Mouse (Mus musculus) embryonic facial prominence, embryonic 12.5 days (tissue): Measurements from ENCODE around the gene Fbxo31. TPM values are rescaled to one million over a fixed set of nuclear protein-coding genes. Genes with fewer than 3 reads are reported as not detected.
A peak's percentile ranks its signal among the peaks of the same experiment; 100 is the strongest.

ENCODE experiments used
- ATAC-seq: fragments of 200-750 bp; cut with Nextera tagmentation; 2 replicates; pipeline ENCODE4 v1.8.0; 2017; ENCODE audit not compliant: insufficient number of reproducible peaks, insufficient read depth, low FRiP score, low TSS enrichment
- H3K27ac ChIP-seq: fragments of 300-500 bp; sonication (generic); 2 replicates; pipeline ENCODE4 v1.5.1; 2016; ENCODE audit warnings: mild to moderate bottlenecking
- H3K27me3 ChIP-seq: fragments of 300-500 bp; sonication (generic); 2 replicates; pipeline ENCODE4 v1.6.1; 2016; ENCODE audit warnings: mild to moderate bottlenecking, moderate library complexity
- H3K36me3 ChIP-seq: fragments of 300-500 bp; sonication (generic); 2 replicates; pipeline ENCODE4 v1.6.1; 2016; ENCODE audit warnings: mild to moderate bottlenecking
- H3K4me1 ChIP-seq: fragments of 300-500 bp; sonication (generic); 2 replicates; pipeline ENCODE4 v1.6.1; 2016
- H3K4me2 ChIP-seq: fragments of 300-500 bp; sonication (generic); replicated peaks from 2 replicates; pipeline ENCODE4 v1.6.1; 2016; ENCODE audit warnings: mild to moderate bottlenecking, moderate library complexity
- H3K4me3 ChIP-seq: fragments of 300-500 bp; sonication (generic); 2 replicates; pipeline ENCODE4 v1.5.1; 2016; ENCODE audit warnings: mild to moderate bottlenecking
- H3K9ac ChIP-seq: fragments of 300-500 bp; sonication (generic); 2 replicates; pipeline ENCODE4 v1.6.1; 2016; ENCODE audit warnings: mild to moderate bottlenecking, moderate library complexity
- H3K9me3 ChIP-seq: fragments of 300-500 bp; sonication (generic); 2 replicates; pipeline ENCODE4 v1.6.1; 2016; ENCODE audit warnings: mild to moderate bottlenecking, moderate library complexity
- WGBS: fragments of 180-500 bp; shearing (Covaris S2); methylation state at CpG from one replicate; pipeline ENCODE4 v1.1.7; 2016; 5-methylcytosine and 5-hydroxymethylcytosine counted together
- polyA plus RNA-seq: library from polyadenylated mRNA; unstranded; fragments of >200 nt; fragmentation: Nextera tagmentation; extraction: Ambion mirVana; gene quantifications from 2 replicates; pipeline ENCODE4 v1.2.1, GENCODE M21; 2016

Gene Fbxo31
- polyA plus RNA-seq = 23.9 and 26.7 TPM in 2 replicates

DNA sequence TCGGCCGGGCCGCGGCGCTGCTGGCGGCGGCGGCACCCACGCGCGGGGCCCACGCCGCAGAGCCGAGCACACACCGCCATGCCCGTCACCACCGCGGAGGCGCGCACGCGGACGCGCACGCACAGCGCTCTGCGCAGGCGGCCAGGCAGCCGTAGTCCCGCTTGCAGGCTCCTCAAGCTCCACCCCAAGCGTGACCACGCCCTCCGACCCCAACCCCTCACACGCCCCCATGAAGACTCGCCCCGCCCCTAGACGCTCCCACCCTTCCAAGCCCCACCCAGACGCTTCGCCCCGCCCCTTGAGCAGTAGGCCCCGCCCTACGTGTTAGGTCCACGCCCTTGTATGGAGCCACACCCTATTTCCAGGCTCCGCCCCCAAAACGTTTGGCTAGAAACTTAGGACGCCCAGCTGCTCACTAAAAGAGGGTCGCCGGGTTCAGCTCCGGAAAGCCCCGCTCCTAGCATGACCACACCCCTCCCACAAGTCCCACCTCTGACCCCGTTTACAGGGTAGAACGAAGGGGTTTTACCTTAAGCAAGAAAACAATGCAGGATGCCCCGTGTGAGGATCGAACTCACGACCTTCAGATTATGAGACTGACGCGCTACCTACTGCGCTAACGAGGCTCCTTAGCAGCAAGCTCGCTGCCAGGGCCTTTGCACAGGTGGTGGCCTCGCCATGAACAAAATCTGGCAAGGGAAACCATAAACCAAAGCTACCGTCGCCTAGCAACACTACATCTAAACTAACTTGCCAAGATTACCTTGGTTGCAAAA, at the start of gene Fbxo31:
TSS of gene Fbxo31 (minus strand) at position 131 of the 776 bp plus-strand sequence.
- Histone ChIP-seq H3K9ac (peak within 1 kb of the TSS; percentile 82), H3K4me2 (peak within 1 kb of the TSS; percentile 89), H3K4me1 (peaks cover 23% of the 10 kb centered on the region), H3K4me3 (peak within 1 kb of the TSS; percentile 91), H3K27ac (peak within 1 kb of the TSS; percentile 20; the same call in 1 of the 2 replicates), H3K9me3 (no peaks in the 10 kb centered on the region), H3K36me3 (no peaks in the 10 kb centered on the region), H3K27me3 (no peaks in the 10 kb centered on the region)
- ATAC-seq = peak; percentile 83
- WGBS = 2% methylated on average over 62 of the region's 63 CpGs

DNA sequence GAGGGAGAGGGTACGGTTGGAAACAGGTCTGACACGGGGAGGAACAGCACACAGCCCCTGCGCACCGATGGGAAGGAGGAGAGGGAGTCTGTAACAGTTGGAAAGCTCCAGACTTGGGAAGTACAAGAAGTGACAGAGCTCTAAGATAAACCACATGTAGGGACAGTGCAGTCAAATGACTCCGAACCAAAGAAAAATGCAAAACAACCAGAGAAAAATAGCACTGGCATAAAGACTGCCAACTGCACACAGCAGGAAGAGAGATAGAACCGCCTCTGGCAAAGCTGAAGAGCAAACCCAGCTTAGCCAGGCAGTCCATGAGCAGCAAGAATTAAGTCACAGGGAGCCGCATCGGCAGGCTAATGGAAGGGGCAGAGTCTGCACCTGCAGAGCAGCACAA, 44.4 kb upstream of the Fbxo31 start:
- Histone ChIP-seq H3K27me3 (no peaks in the 10 kb centered on the region), H3K9me3 (no peaks in the 10 kb centered on the region), H3K9ac (no peak overlapping the region), H3K4me3 (no peak overlapping the region), H3K4me2 (no peak overlapping the region), H3K36me3 (peaks cover 27% of the 10 kb centered on the region), H3K27ac (no peak overlapping the region), H3K4me1 (peaks cover 16% of the 10 kb centered on the region; the same call in 1 of the 2 replicates)
- ATAC-seq = no peak
- WGBS = 83% methylated on average over 8 of the region's 8 CpGs

DNA sequence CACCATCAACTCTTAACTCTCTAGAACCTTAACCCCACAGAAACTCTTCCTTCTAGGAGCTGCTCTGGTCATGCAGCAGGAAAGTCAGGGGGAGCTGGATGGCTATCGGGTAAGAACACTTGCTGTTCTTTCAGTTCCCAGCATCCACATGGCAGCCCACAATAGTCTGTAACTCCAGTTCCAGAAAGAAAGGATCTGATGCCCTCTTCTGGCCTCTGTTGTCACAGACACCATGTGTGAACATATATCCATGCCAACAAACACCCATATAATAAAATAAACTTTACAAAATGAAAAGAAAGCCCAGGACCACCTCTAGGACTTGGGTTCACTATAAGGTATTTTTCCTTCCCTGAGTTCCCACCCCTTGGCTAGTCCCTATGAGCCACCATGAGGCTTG, 43.3 kb upstream of the Fbxo31 start:
- Histone ChIP-seq H3K4me1 (peaks cover 16% of the 10 kb centered on the region; the same call in 1 of the 2 replicates), H3K9me3 (no peaks in the 10 kb centered on the region), H3K36me3 (peaks cover 25% of the 10 kb centered on the region), H3K4me3 (no peak overlapping the region), H3K27me3 (no peaks in the 10 kb centered on the region), H3K4me2 (no peak overlapping the region), H3K9ac (no peak overlapping the region), H3K27ac (no peak overlapping the region)
- WGBS = 72% methylated on average over 1 of the region's 1 CpGs
- ATAC-seq = no peak

DNA sequence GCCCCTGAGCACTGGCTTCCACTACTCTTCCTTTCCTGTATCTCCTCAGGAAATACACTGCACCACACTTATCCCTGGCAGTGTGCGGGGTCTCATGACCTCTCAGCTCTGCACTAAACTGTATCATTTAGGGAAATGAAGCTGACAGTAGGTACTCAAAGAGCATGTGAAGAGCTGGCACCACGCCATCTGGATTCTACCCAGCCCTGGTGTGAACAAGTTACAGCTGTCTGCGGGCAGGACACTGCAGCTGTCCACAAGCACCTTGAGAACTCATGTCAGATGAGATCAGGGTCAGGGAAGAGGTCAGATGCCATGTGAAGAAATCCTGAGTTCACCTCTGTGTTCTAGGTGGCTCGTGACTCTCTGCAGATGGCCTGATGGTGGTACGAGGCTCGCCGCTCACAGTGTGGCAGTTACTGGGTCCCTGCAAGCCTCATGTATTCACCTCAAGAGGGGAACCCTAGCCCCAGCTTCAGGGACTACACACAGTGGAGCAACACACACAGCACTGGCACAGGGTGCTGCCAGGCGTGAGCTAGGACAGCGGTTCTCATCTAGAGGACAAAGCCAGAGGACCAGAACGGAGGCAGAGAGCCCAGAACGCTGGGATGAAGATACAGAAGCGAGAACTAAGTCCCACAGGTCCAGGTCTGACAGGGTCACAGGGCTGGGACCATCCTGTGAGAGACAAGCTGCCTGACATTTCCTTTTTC, 42.4 kb upstream of the Fbxo31 start:
- ATAC-seq = no peak
- Histone ChIP-seq H3K36me3 (peaks cover 24% of the 10 kb centered on the region), H3K27me3 (no peaks in the 10 kb centered on the region), H3K4me2 (no peak overlapping the region), H3K4me1 (peaks cover 16% of the 10 kb centered on the region; the same call in 1 of the 2 replicates), H3K9me3 (no peaks in the 10 kb centered on the region), H3K4me3 (no peak overlapping the region), H3K27ac (no peak overlapping the region), H3K9ac (no peak overlapping the region)
- 84% methylated on average over 12 of the region's 12 CpGs for WGBS

DNA sequence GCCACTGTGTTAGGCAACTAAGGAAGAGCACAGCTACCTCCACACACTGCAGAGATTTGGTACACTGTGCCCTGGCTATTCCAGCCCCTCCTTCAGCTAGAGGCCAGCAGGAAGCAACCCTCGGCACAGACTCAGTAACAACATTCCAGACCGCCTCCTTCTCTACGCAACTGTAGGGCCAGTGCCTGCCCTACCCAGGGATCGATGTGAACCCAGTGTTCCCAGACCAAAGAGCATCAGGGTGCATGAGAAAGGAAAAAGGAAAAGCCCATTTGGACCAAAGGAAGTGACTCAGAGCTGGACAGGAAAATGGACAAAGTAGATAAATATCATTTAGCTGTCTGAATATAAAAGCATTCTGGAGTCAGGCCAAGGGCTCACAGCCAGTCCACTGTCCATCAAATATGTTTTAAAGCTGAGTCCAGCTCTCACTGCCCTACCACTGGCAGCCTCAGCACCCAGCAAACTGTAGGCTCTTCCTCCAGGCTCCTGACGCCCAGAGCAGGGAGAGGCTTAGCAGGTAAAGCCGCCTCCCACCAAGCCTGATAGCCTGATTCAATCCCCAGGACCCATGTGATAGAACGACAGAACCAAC, 40.9 kb upstream of the Fbxo31 start:
- H3K27me3 ChIP-seq = no peaks in the 10 kb centered on the region
- no peak overlapping the region for H3K4me2 ChIP-seq
- 71% methylated on average over 7 of the region's 7 CpGs for WGBS
- H3K4me1 ChIP-seq = peaks cover 9% of the 10 kb centered on the region; the same call in 1 of the 2 replicates
- no peaks in the 10 kb centered on the region for H3K9me3 ChIP-seq
- no peak for ATAC-seq
- no peak overlapping the region for H3K4me3 ChIP-seq
- H3K9ac ChIP-seq = no peak overlapping the region
- no peak overlapping the region for H3K27ac ChIP-seq
- peaks cover 28% of the 10 kb centered on the region for H3K36me3 ChIP-seq

DNA sequence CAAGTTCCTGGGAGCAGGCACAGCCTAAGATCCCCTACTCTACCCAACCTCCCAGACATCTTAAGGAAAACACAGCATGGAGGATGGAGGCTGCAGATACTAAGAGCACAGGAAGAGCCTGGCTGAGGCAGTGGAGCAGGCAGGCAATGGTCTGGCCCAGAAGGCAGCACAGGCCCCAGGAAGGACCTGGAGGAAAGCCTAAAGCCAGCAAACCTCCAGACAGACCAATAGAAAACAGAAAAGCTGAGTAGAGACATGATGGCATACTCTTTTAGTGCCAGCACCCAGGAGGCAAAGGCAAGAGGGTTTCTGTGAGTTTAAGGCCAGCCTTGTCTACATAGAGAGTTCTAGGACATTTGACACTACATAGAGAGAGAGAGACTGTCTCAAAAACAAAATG, 34.8 kb upstream of the Fbxo31 start:
- no peaks in the 10 kb centered on the region for H3K9me3 ChIP-seq
- H3K9ac ChIP-seq = no peak overlapping the region
- no peaks in the 10 kb centered on the region for H3K27me3 ChIP-seq
- H3K27ac ChIP-seq = no peak overlapping the region
- no peaks in the 10 kb centered on the region for H3K4me1 ChIP-seq
- no peak for ATAC-seq
- H3K36me3 ChIP-seq = peaks cover 52% of the 10 kb centered on the region
- no peak overlapping the region for H3K4me3 ChIP-seq
- no peak overlapping the region for H3K4me2 ChIP-seq

GRCm38 (mm10) chr8:121609916-121610315, 31.3 kb upstream of the Fbxo31 start:
- Histone ChIP-seq H3K4me3 (no peak overlapping the region), H3K27ac (no peak overlapping the region), H3K4me2 (no peak overlapping the region), H3K4me1 (no peaks in the 10 kb centered on the region), H3K9ac (no peak overlapping the region), H3K27me3 (no peaks in the 10 kb centered on the region), H3K36me3 (peaks cover 56% of the 10 kb centered on the region), H3K9me3 (no peaks in the 10 kb centered on the region)
- WGBS = 88% methylated on average over 11 of the region's 11 CpGs
- no peak for ATAC-seq

DNA sequence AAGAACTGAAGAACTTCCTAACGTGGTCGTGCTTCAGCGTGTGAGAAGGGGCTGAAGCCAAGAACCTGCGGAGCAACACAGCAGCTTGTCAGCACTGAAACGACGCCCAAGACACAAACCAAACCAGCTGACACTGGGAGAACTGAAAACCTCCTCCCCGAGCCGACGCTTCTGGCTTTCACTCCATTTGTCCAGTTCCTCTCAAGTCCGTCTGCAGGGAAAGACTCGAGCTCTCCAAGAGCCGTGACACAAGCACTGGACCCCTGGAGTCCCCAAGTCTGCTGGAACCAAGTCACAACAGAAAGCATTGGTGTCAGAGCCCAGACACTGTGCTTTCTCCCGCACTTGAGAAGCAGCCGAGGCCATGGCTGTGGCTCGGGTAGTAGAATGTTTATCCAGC, 30.6 kb upstream of the Fbxo31 start:
- H3K4me1 ChIP-seq = no peaks in the 10 kb centered on the region
- H3K4me2 ChIP-seq = no peak overlapping the region
- 94% methylated on average over 15 of the region's 15 CpGs for WGBS
- H3K27ac ChIP-seq = no peak overlapping the region
- H3K9ac ChIP-seq = no peak overlapping the region
- peaks cover 63% of the 10 kb centered on the region for H3K36me3 ChIP-seq
- H3K4me3 ChIP-seq = no peak overlapping the region
- ATAC-seq = no peak
- H3K27me3 ChIP-seq = no peaks in the 10 kb centered on the region
- no peaks in the 10 kb centered on the region for H3K9me3 ChIP-seq

DNA sequence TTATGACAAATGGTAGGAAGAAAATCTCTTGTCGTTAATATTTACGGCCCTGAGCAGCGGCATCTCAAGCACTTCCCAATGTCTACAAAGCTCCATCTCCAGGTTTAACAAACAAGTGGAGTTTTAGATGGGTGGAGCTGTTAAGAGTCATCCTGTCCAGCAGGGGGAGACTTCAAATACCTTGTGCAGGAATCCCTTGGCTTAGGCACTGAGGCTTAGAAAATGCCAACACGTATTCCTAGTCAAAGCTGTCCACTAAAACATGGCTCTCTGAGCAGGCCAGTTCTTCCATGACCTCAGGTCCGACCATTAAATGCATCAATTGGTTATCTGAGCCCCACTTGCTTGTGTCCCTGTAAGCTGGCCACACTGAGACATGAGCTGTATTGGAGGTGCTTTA, 29.1 kb upstream of the Fbxo31 start:
- H3K27me3 ChIP-seq = no peaks in the 10 kb centered on the region
- WGBS = 92% methylated on average over 5 of the region's 5 CpGs

DNA sequence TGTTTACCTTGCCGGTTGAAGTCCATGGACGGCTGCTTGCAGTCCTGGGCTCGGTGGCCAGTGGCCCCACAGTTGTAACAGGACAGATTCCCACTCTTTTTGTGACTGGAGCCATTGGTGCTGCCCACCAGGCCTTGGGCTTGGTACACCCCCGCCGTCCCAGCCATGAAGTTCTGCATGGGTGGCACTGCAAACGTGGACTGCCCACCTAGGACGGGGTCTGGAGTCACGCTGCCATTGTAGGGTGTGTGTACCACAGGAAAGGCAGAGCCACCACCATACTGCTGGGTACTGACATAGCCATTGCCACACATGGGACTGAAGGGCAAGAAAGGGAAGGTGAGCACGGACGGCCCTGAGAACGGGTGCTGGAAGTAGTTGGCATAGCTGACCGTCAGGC, 25.2 kb upstream of the Fbxo31 start:
- Histone ChIP-seq H3K9ac (no peak overlapping the region), H3K9me3 (no peaks in the 10 kb centered on the region), H3K4me3 (no peak overlapping the region), H3K36me3 (peaks cover 90% of the 10 kb centered on the region), H3K4me2 (no peak overlapping the region), H3K27ac (no peak overlapping the region), H3K4me1 (no peaks in the 10 kb centered on the region), H3K27me3 (no peaks in the 10 kb centered on the region)
- ATAC-seq = no peak
- WGBS = 96% methylated on average over 12 of the region's 12 CpGs

More for the DNA sequence above, 29.1 kb upstream of the Fbxo31 start:
- ATAC-seq = no peak
- no peak overlapping the region for H3K4me2 ChIP-seq
- H3K36me3 ChIP-seq = peaks cover 76% of the 10 kb centered on the region
- no peaks in the 10 kb centered on the region for H3K9me3 ChIP-seq
- H3K4me3 ChIP-seq = no peak overlapping the region
- H3K27ac ChIP-seq = no peak overlapping the region
- no peak overlapping the region for H3K9ac ChIP-seq
- H3K4me1 ChIP-seq = no peaks in the 10 kb centered on the region

DNA sequence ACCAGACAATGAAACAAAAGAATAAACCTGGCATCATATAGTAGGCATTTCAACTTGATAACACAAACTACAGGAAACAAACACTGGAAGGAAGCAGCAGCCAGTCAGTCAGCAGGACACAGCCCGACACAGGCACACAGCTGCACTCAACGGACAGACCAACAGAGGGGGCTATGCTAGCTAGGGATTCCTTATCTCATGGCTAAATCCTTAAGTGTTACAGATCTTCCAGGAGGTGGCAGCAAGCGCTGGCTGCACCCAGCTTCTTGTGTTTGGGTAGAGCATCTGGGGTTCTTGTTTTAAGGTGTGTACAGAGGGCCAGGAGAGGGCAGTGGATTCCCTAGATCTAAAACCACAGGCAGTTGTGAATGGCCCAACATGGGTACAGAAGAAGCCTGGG, 24.3 kb upstream of the Fbxo31 start:
- 30% methylated on average over 3 of the region's 3 CpGs for WGBS
- H3K4me2 ChIP-seq = no peak overlapping the region
- ATAC-seq = no peak
- H3K9me3 ChIP-seq = no peaks in the 10 kb centered on the region
- no peak overlapping the region for H3K4me3 ChIP-seq
- no peak overlapping the region for H3K9ac ChIP-seq
- H3K4me1 ChIP-seq = no peaks in the 10 kb centered on the region
- no peak overlapping the region for H3K27ac ChIP-seq
- H3K27me3 ChIP-seq = no peaks in the 10 kb centered on the region
- H3K36me3 ChIP-seq = peaks cover 87% of the 10 kb centered on the region

DNA sequence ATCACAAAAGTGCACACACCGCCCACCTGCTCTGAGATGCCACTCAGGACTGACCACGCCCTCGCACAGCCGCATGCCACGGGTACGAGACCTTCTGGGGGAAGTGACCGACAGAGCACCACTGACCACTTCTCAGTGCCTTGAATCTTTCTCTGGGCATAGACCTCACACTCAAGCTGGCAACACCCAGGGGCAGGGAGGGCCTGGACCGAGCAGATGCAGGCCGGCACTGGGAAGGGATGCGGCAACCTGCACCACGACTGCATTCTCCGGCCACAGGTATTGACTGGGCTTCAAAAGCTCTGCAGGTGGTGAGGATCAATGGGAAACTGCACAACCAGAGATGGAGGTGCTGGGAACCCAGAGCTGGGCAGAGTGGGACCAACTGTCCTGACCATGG, 23.8 kb upstream of the Fbxo31 start:
- no peak overlapping the region for H3K27ac ChIP-seq
- no peak overlapping the region for H3K4me3 ChIP-seq
- H3K4me2 ChIP-seq = no peak overlapping the region
- no peaks in the 10 kb centered on the region for H3K9me3 ChIP-seq
- 96% methylated on average over 12 of the region's 12 CpGs for WGBS
- no peaks in the 10 kb centered on the region for H3K4me1 ChIP-seq
- no peak overlapping the region for H3K9ac ChIP-seq
- H3K27me3 ChIP-seq = no peaks in the 10 kb centered on the region
- peaks cover 87% of the 10 kb centered on the region for H3K36me3 ChIP-seq
- ATAC-seq = no peak
